Mouse (Mus musculus): ENCODE results near the gene Tnnt2.

The Tnnt2 gene

GRCm38 (mm10) chr1:135812205-135812604 lies 23.9 kb upstream of the Tnnt2 start:
- CTCF ChIA-PET = interaction anchor here (0.6 to 3.6 kb wide), 24 partner anchors 8 to 360 kb away, joined by 3 to 31 read pairs (median 6); no protein-coding TSS in a partner anchor
- POLR2A ChIA-PET = interaction anchor here in 2 of 4 experiments (0.6 to 1.8 kb wide), 5 partner anchors 18 to 1719 kb away, joined by 3 to 6 read pairs (median 4); partner anchors contain the start of gene Phlda3 (in 1 of the 2)

GRCm38 (mm10) chr1:135812618-135813017 lies 23.5 kb upstream of the Tnnt2 start:
- POLR2A ChIA-PET = interaction anchor here in 2 of 4 experiments (0.7 to 1.8 kb wide), 3 partner anchors 9 to 1719 kb away, joined by 3 to 4 read pairs (median 3); no protein-coding TSS in a partner anchor

GRCm38 (mm10) chr1:135813071-135813470 lies 23.1 kb upstream of the Tnnt2 start:
- POLR2A ChIA-PET = interaction anchor here in 2 of 4 experiments (0.7 to 1.6 kb wide), 5 partner anchors 9 to 1720 kb away, joined by 3 to 5 read pairs (median 3); no protein-coding TSS in a partner anchor
- CTCF ChIA-PET = interaction anchor here (0.6 to 3.6 kb wide), 12 partner anchors 8 to 234 kb away, joined by 3 to 20 read pairs (median 3); partner anchors contain the start of gene Tnni1 (in 1 of the 4)

More at GRCm38 (mm10) chr1:135812618-135813017, 23.5 kb upstream of the Tnnt2 start:
- CTCF ChIA-PET = interaction anchor here (0.6 to 3.6 kb wide), 13 partner anchors 8 to 122 kb away, joined by 3 to 31 read pairs (median 9); no protein-coding TSS in a partner anchor

- POLR2A ChIA-PET = interaction anchor here in 3 of 4 experiments (0.5 to 1.6 kb wide), 7 partner anchors 8 to 38 kb away, joined by 3 to 5 read pairs (median 3); no protein-coding TSS in a partner anchor
- CTCF ChIA-PET = interaction anchor here (0.6 to 3.6 kb wide), 11 partner anchors 8 to 332 kb away, joined by 3 to 20 read pairs (median 3); partner anchors contain the start of gene Tnni1 (in 1 of the 4)
Measured at GRCm38 (mm10) chr1:135813687-135814395, 22.3 kb upstream of the Tnnt2 start.

GRCm38 (mm10) chr1:135814531-135814930 lies 21.6 kb upstream of the Tnnt2 start:
- CTCF ChIA-PET = interaction anchor here in 3 of 4 experiments (0.8 to 2.8 kb wide), 4 partner anchors 12 to 26 kb away, joined by 3 to 20 read pairs (median 4); no protein-coding TSS in a partner anchor
- POLR2A ChIA-PET = interaction anchor here in 3 of 4 experiments (0.6 to 1.6 kb wide), 4 partner anchors 13 to 33 kb away, joined by 3 to 5 read pairs (median 4); no protein-coding TSS in a partner anchor

GRCm38 (mm10) chr1:135817595-135817994 lies 18.6 kb upstream of the Tnnt2 start:
- CTCF ChIA-PET = interaction anchor here (0.6 to 5.4 kb wide), 14 partner anchors 8 to 218 kb away, joined by 3 to 33 read pairs (median 6); no protein-coding TSS in a partner anchor
- POLR2A ChIA-PET = interaction anchor here in 1 of 4 experiments (0.5 to 2.8 kb wide), 5 partner anchors 10 to 1171 kb away, joined by 3 to 9 read pairs (median 4); partner anchors contain the start of gene Syt2

GRCm38 (mm10) chr1:135818481-135819086 lies 17.6 kb upstream of the Tnnt2 start, which contains the start of gene Lad1:
Gene Lad1 (plus strand): TSS chr1:135818598.
- CTCF ChIA-PET = interaction anchor here (0.6 to 5.7 kb wide), 19 partner anchors 7 to 219 kb away, joined by 3 to 33 read pairs (median 5); no protein-coding TSS in a partner anchor
- POLR2A ChIA-PET = interaction anchor here in 2 of 4 experiments (0.6 to 2.8 kb wide), 9 partner anchors 9 to 52 kb away, joined by 3 to 9 read pairs (median 4); partner anchors contain the start of gene Phlda3 (in 1 of the 2)

- CTCF ChIA-PET = interaction anchor here (0.5 to 5.7 kb wide), 12 partner anchors 8 to 353 kb away, joined by 3 to 33 read pairs (median 10); no protein-coding TSS in a partner anchor
- POLR2A ChIA-PET = interaction anchor here in 2 of 4 experiments (0.6 to 2.3 kb wide), 6 partner anchors 9 to 1453 kb away, joined by 3 to 5 read pairs (median 3); partner anchors contain the start of gene Phlda3 (in 1 of the 2)
Measured at GRCm38 (mm10) chr1:135820071-135820470, 16.1 kb upstream of the Tnnt2 start.

GRCm38 (mm10) chr1:135820736-135821364 lies 15.3 kb upstream of the Tnnt2 start:
- ChIA-PET POLR2A (interaction anchor here in 2 of 4 experiments (0.8 to 2.3 kb wide), 4 partner anchors 10 to 60 kb away, joined by 3 to 5 read pairs (median 4); partner anchors contain the start of gene Phlda3 (in 1 of the 2)), CTCF (interaction anchor here (0.5 to 5.7 kb wide), 21 partner anchors 7 to 354 kb away, joined by 3 to 33 read pairs (median 5); no protein-coding TSS in a partner anchor)

GRCm38 (mm10) chr1:135821780-135822179 lies 14.4 kb upstream of the Tnnt2 start:
- POLR2A ChIA-PET = interaction anchor here in 2 of 4 experiments (0.8 to 1.8 kb wide), 3 partner anchors 9 to 93 kb away, joined by 3 to 4 read pairs (median 4); no protein-coding TSS in a partner anchor
- CTCF ChIA-PET = interaction anchor here (0.9 to 5.7 kb wide), 14 partner anchors 8 to 124 kb away, joined by 3 to 33 read pairs (median 6); no protein-coding TSS in a partner anchor

- ChIA-PET POLR2A (interaction anchor here (0.6 to 2.4 kb wide), 9 partner anchors 8 to 485 kb away, joined by 3 to 10 read pairs (median 3); partner anchors contain the start of genes Lad1 (in 1 of the 4) and Tnnt2 (in 1 of the 4)), CTCF (interaction anchor here (0.6 to 2.7 kb wide), 61 partner anchors 8 to 1644 kb away, joined by 3 to 28 read pairs (median 4); partner anchors contain the start of genes Lad1 (in 3 of the 4) and Tnni1 (in 1 of the 4))
Measured at GRCm38 (mm10) chr1:135828918-135829317, 7.2 kb upstream of the Tnnt2 start.

- ChIA-PET POLR2A (interaction anchor here in 2 of 4 experiments (0.7 to 1.5 kb wide), 4 partner anchors 9 to 166 kb away, joined by 3 to 5 read pairs (median 3); no protein-coding TSS in a partner anchor), CTCF (interaction anchor here (0.6 to 1.8 kb wide), 16 partner anchors 13 to 128 kb away, joined by 3 to 7 read pairs (median 3); no protein-coding TSS in a partner anchor)
Measured at GRCm38 (mm10) chr1:135834206-135834859, 1.8 kb upstream of the Tnnt2 start.

- CTCF ChIA-PET = interaction anchor here in 3 of 4 experiments (0.5 to 1.4 kb wide), 6 partner anchors 12 to 167 kb away, joined by 3 to 5 read pairs (median 4); no protein-coding TSS in a partner anchor
Measured at GRCm38 (mm10) chr1:135834983-135835382, 1.2 kb upstream of the Tnnt2 start.

GRCm38 (mm10) chr1:135838626-135839025 lies 2.5 kb downstream of the Tnnt2 start:
- POLR2A ChIA-PET = interaction anchor here in 1 of 4 experiments (1.6 kb wide), 1 partner anchor 18 kb away, joined by 5 read pairs; no protein-coding TSS in a partner anchor

More at GRCm38 (mm10) chr1:135834983-135835382, 1.2 kb upstream of the Tnnt2 start:
- POLR2A ChIA-PET = interaction anchor here in 1 of 4 experiments (1.3 kb wide), 1 partner anchor 49 kb away, joined by 3 read pairs; no protein-coding TSS in a partner anchor

GRCm38 (mm10) chr1:135839065-135839464 lies 2.9 kb downstream of the Tnnt2 start:
- POLR2A ChIA-PET = interaction anchor here in 1 of 4 experiments (1.8 kb wide), 1 partner anchor 80 kb away, joined by 4 read pairs; no protein-coding TSS in a partner anchor
- CTCF ChIA-PET = no interaction called here

More at GRCm38 (mm10) chr1:135838626-135839025, 2.5 kb downstream of the Tnnt2 start:
- CTCF ChIA-PET = interaction anchor here in 3 of 4 experiments (1.2 to 2.3 kb wide), 4 partner anchors 10 to 107 kb away, joined by 5 to 8 read pairs (median 6); no protein-coding TSS in a partner anchor

Measured in embryonic stem cell, embryonic (primary cell).